Mouse (Mus musculus): Measurements from ENCODE around the gene Rhou. TPM values are rescaled to one million over a fixed set of nuclear protein-coding genes. Genes with fewer than 3 reads are reported as not detected.

Rhou gene
- total RNA-seq, 1 experiment from 2014 or later: 40.8 TPM

DNA sequence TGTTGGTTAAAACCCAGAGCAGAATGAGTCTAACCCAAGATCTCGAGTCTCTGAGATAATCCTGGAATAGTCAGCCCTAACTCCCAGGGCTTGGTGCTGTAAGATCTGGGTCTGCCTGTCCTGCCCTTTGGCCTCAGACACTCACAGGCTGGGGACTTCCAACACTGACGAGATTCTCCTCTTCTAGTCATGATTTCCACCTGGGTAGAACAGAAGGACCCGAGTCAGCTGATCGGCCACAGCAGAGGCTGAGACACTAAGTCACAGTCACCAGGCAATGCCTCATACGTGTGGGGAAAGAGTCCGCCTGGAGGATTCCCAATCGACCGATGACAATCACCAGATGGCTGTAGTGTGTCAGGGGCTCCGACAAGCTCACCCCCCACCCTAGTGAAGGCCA is 42.4 kb downstream of the Rhou start:
- DNase-seq: no peak

DNA sequence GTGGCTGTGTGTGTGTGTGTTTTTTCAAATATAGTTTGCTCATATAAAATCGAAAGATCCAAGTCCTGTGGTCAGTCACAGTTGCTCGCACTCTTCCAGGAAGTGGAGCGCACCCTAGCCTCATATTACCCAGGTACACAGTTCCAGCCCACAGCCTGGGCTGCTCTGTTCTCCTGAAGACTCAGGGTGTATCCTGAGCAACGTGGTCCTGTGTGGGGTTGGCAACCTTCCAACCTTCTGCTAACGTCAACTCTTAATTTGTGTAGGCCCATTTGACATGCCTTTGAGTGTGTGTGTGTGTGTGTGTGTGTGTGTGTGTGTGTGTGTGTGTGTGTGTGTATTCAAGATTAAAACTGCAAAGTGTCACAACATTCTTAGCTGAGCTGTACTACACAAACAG is 43.6 kb downstream of the Rhou start:
- no peak for DNase-seq

DNA sequence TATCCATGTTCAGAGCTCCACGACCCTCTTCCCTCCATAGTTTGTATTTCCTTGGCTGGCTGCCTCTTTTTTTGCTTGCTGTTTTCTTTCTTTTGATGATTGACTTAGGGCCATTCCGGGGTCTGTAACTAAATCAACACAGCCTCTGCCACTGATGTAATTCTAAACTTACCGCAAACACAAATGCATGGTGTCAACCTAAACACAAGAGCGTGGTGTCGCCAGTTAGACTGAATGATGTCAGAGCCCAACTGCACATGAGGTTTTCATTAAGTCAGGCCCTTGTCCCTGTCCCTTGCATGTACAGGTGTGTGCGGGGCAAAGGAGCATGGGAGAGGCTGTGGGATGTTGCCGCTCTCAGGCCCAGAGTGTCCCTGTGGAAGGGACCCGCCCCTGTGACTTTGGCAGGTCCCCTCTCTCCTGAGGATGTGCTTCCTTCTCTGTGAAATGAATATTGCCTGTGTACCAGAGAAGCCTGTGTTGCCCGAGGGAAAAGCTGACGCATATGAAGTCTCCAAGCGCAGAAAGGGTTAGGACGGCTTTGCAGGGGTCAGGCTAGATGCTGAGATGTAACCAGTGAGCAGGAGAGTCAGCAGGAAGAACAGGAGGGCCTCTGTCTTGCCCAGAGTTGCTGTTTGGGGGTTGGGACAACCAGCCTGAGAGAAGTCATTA is 46.8 kb downstream of the Rhou start:
- no peak for DNase-seq

DNA sequence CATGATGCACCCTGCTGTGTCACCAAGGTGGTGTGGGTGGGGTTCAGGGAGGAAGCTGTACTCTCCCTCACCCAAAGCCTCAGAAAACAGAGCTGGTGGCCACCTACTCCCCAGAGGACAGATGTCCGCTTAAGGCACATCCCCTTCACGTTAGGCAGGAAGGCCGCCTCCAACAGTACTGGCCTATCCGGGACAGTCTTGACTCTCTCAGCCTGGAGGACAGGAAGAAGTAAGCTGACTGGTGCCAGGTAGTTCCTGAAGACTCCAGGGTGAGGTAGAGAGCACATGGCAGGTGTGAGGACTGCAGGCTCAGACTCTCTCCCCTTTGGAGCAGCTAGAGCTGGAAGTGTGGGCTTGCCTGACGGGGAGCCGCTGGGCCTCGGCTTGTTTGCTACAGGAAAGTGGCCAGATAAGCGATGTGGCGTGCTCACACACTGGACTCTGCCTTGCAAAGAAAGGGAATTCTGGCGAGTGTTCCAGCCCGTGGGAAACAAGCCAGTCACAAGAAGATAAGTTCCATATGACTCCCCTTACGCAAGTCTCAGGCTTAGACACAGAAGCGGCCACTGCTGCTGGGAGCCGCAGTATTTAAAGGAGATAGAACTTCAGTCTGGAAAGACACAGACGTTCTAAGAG is 48.3 kb downstream of the Rhou start:
- DNase-seq: no peak

DNA sequence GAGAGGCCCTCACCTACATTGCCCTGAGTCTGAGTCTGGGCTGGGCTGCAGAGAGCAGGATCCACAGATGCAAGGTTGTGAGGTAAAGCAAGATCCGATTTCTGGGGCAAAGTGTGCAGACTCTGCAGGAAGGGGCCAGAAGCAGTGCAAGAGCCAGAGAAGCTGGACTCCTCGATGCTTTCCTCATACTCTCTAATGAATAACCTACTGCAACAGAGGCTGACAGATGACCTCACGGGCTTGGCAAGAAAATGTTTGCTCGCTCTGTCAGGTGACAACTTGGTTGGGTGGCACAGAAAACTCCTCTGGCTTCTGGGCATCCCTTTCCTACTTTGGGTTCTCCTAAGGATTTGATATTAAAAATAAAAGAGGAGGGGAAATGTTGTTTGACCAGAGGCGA is 51.6 kb downstream of the Rhou start:
- peak; percentile 55 for DNase-seq

DNA sequence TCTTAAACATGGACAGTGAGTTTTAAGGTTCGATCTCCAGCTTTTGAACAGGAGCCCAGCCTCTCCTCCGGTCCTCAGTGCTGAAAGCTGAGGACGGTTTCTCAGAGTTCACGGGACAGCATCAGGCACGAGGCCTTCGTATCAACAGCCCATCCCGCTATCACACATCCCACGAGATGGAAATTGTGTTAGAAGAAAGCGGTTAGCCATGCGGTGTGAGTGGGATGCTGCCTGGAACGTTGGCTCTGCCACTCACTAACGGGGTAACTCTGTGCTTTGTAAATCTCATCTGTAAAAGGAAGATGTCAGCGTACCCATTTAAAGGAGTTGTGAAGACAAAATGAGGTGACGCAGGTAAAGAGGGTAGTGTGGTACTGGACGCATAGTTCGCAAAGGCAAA is 53.4 kb downstream of the Rhou start:
- no peak for DNase-seq

DNA sequence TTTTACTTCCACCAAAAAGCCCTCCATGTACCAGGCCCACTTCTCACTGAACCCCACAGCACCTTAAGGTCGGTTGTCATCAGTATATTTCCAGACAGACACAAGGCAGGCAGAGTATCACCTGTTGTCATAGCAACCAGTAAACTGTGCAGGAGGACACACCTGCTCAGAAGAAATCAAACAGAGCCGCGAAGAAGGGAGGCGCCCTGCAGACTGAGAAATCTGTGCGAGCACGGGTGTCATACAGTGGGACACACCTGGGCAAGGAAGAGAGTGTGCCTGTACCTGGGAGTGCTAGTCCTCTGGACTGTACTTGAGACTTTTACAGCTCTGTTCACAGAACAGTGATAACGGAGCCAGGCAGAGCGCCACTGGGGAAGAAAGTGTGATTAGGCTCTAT is 55.0 kb downstream of the Rhou start:
- no peak for DNase-seq

DNA sequence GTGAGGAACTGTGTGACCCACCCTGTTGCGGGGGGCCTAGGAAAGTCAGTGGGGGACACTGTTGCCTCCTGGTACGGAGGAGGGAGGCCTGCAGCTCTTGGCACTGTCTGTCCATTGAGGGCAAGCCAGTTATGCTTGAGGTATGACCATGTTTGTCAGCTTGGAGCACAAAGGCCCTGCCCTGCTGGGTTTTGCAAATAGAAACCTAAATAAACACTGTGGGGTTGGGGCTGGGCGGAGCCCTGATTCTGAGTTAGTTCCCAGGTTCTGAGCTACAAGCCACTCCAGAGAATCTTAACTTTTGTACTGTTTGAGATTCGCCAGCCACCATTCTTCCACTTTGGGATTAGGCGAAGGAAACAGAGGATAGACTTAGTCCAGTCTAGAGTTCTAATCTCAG is 56.6 kb downstream of the Rhou start:
- no peak for DNase-seq

Other genes with a start within 250 kb of the Rhou start
- not detected in 2 replicates for gene Mc1r, start 246.8 kb upstream of the Rhou start, total RNA-seq (2021)
- gene Tubb3, start 242.5 kb upstream of the Rhou start, total RNA-seq (2021): 7.3 and 32.4 TPM in 2 replicates
- 26.7 and 28.5 TPM in 2 replicates for gene Def8, start 230.4 kb upstream of the Rhou start, total RNA-seq (2021)
- gene Afg3l1, start 176.0 kb upstream of the Rhou start, total RNA-seq (2021): 63.9 and 69.6 TPM in 2 replicates
- gene Dbndd1, start 138.5 kb upstream of the Rhou start, total RNA-seq (2021): 0.26 and 0.75 TPM in 2 replicates
- gene Gas8, start 135.1 kb upstream of the Rhou start, total RNA-seq (2021): 13.1 and 17.5 TPM in 2 replicates
- 18.9 and 20.0 TPM in 2 replicates for gene Rab4a, start 152.1 kb downstream of the Rhou start, total RNA-seq (2021)
- gene Ccsap, start 206.3 kb downstream of the Rhou start, total RNA-seq (2021): 3.8 and 4.1 TPM in 2 replicates
- gene Acta1, start 240.8 kb downstream of the Rhou start, total RNA-seq (2021): 1.4 and 1.5 TPM in 2 replicates

Measured in adrenal gland, postnatal 14 days (tissue).